Mouse (Mus musculus): ENCODE data around the gene Fbxl3. TPM values are rescaled to one million over a fixed set of nuclear protein-coding genes. Genes with fewer than 3 reads are reported as not detected.

Gene Fbxl3
- 19.0 TPM for polyA plus RNA-seq (2017; shearing (Covaris generic))

GRCm38 (mm10) chr14:103099238-103099933, at the start of gene Fbxl3:
Gene Fbxl3, minus strand, starts transcription at chr14:103099566.

GRCm38 (mm10) chr14:103069864-103070611, 29.3 kb downstream of the Fbxl3 start, which contains the start of gene Cln5:
Gene Cln5, plus strand, starts transcription at chr14:103070216.

DNA sequence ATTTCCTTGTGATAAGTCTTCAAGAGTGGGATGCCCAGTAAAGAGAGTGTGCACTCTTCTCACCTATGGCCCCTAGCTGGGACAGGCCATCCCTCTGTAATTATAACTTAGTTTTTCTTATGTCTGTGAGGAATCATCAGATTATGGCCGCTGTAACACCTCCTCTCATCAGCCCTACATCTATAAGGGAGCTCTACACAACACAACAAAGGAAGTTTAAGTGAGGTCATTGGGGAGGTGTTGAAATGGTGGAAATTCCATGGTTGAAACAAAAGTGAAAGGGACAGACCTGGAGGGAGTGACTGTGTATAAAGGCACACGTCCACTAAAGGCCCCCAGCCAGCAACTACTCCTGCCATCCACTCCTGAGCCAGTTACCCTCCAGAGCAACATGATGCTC, 52.7 kb downstream of the Fbxl3 start, which contains the start of gene Acod1:
Gene Acod1 (plus strand): TSS at position 301 of the 400 bp plus-strand sequence.

Other genes starting within 250 kb of the Fbxl3 start
- gene Kctd12, start 116.9 kb downstream of the Fbxl3 start, polyA plus RNA-seq (2017; shearing (Covaris generic)): 0.36 TPM
- gene Acod1, start 52.6 kb downstream of the Fbxl3 start, polyA plus RNA-seq (2017; shearing (Covaris generic)): 0.21 TPM
- 11.6 TPM for gene Cln5, start 29.4 kb downstream of the Fbxl3 start, polyA plus RNA-seq (2017; shearing (Covaris generic))
- 53.7 TPM for gene Mycbp2, start 247.2 kb upstream of the Fbxl3 start, polyA plus RNA-seq (2017; shearing (Covaris generic))